ENCODE assay signal across 29 mouse cellular contexts in the genomic region with DNA sequence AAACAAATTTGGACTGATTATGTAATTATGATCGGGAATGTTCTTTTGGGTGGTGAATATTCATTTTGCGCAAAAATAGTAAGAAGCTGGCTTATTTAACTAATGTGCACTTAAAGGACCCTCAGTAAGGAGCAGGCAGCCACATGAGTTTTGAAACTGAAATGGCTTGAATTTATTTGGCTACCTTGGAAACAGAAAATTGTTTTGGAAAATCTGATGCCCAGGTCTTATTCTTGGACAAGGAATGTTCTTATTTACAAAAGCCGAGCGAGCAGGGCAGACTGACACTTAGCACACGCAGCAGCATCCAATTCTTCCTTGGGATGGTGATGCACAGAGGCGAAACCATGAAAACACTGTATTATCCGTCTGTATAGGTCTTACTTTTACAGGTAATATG. TPM values are rescaled to one million over a fixed set of nuclear protein-coding genes. Genes with fewer than 3 reads are reported as not detected.
DNase-seq lines count a peak whose midpoint lies in the region; ATAC-seq and TF ChIP-seq lines count a peak whose summit lies in the region.
"Had no signal": no experiment of that assay in that cellular context is flagged by ENCODE, and none has a peak within 500 bp of the region (broad histone marks: within the 10 kb centered on the region; RNA-seq: fewer than 3 reads in every experiment).

No protein-coding gene starts in this region.

- no peaks in the 10 kb centered on the region for H3K36me3 ChIP-seq in lung, postnatal 0 days (ENCODE audit: insufficient read depth, low read length)
- H3K36me3 ChIP-seq in embryonic facial prominence, embryonic 10.5 days (replicated peaks): no peaks in the 10 kb centered on the region
- H3K36me3 ChIP-seq in limb, embryonic 10.5 days: no peaks in the 10 kb centered on the region
- H3K36me3 ChIP-seq: embryonic facial prominence, embryonic 15.5 days; hindbrain, embryonic 12.5 days; limb, embryonic 12.5 days; liver, embryonic 15.5 days had no signal

- H3K27me3 ChIP-seq in lung, postnatal 0 days (replicated peaks; ENCODE audit: insufficient read depth, low read length): no peaks in the 10 kb centered on the region
- H3K27me3 ChIP-seq in embryonic facial prominence, embryonic 10.5 days (replicated peaks; ENCODE audit: low read depth, poor library complexity, severe bottlenecking): no peaks in the 10 kb centered on the region
- no peaks in the 10 kb centered on the region for H3K27me3 ChIP-seq in limb, embryonic 10.5 days (ENCODE audit: low read depth, poor library complexity, severe bottlenecking)
- H3K27me3 ChIP-seq: embryonic facial prominence, embryonic 15.5 days; forebrain, embryonic 13.5 days; hindbrain, embryonic 12.5 days; limb, embryonic 12.5 days; liver, embryonic 15.5 days had no signal

- no peak overlapping the region for H3K27ac ChIP-seq in lung, postnatal 0 days (ENCODE audit: low read length)
- no peak overlapping the region for H3K27ac ChIP-seq in embryonic facial prominence, embryonic 10.5 days (replicated peaks)
- no peak overlapping the region for H3K27ac ChIP-seq in limb, embryonic 10.5 days
- H3K27ac ChIP-seq: embryonic facial prominence, embryonic 15.5 days; forebrain, embryonic 13.5 days; hindbrain, embryonic 12.5 days; hindbrain, postnatal 0 days; kidney, postnatal 0 days; limb, embryonic 12.5 days; liver, embryonic 15.5 days; macrophage had no signal

- no peaks in the 10 kb centered on the region for H3K9me3 ChIP-seq in lung, postnatal 0 days (ENCODE audit: low read length)
- H3K9me3 ChIP-seq in embryonic facial prominence, embryonic 10.5 days: no peaks in the 10 kb centered on the region
- H3K9me3 ChIP-seq in limb, embryonic 10.5 days (replicated peaks): no peaks in the 10 kb centered on the region
- H3K9me3 ChIP-seq: embryonic facial prominence, embryonic 15.5 days; forebrain, embryonic 13.5 days; hindbrain, embryonic 12.5 days; limb, embryonic 12.5 days; liver, embryonic 15.5 days had no signal

- no peak overlapping the region for H3K9ac ChIP-seq in lung, postnatal 0 days (replicated peaks; ENCODE audit: low read depth)
- H3K9ac ChIP-seq: embryonic facial prominence, embryonic 15.5 days; forebrain, embryonic 13.5 days; hindbrain, embryonic 12.5 days; limb, embryonic 12.5 days; liver, embryonic 15.5 days had no signal

- WGBS in lung, postnatal 0 days: 61% methylated on average over 7 of the region's 7 CpGs
- 51% methylated on average over 7 of the region's 7 CpGs for WGBS in lung, adult 2 months
- WGBS in embryonic facial prominence, embryonic 10.5 days: 85% methylated on average over 7 of the region's 7 CpGs
- WGBS in limb, embryonic 10.5 days: 92% methylated on average over 7 of the region's 7 CpGs

- ATAC-seq in lung, postnatal 0 days: no peak
- ATAC-seq: CD4-positive, CD25-positive, alpha-beta regulatory T cell, adult 4 months; forebrain, embryonic 13.5 days; hindbrain, postnatal 0 days; intestine, embryonic 16.5 days had no signal

- no peak overlapping the region for H3K4me3 ChIP-seq in lung, postnatal 0 days (ENCODE audit: low read depth, low read length)
- H3K4me3 ChIP-seq in lung, adult 2 months (replicated peaks; ENCODE audit: extremely low read depth, low read depth, low read length): no peak overlapping the region
- no peak overlapping the region for H3K4me3 ChIP-seq in embryonic facial prominence, embryonic 10.5 days
- no peak overlapping the region for H3K4me3 ChIP-seq in limb, embryonic 10.5 days
- H3K4me3 ChIP-seq: embryonic facial prominence, embryonic 15.5 days; forebrain, embryonic 13.5 days; hindbrain, embryonic 12.5 days; limb, embryonic 12.5 days; liver, embryonic 15.5 days had no signal

- TF ChIP-seq CTCF in lung, postnatal 0 days (IDR thresholded peaks at IDR 0.05): no peak
- no peak for TF ChIP-seq CTCF in lung, adult 2 months (IDR thresholded peaks at IDR 0.05; ENCODE audit: insufficient read depth, low read length)

- no peak for TF ChIP-seq EP300 in lung, postnatal 0 days (IDR thresholded peaks at IDR 0.05)

- DNase-seq in heart, adult 11 months: peak; percentile 33
- DNase-seq in heart, postnatal 36 days: no peak
- peak; percentile 37 for DNase-seq in lung, postnatal 0 days (ENCODE audit: low spot score)
- DNase-seq in lung, adult 2 months: no peak
- peak; percentile 3 for DNase-seq in embryonic facial prominence, embryonic 10.5 days (ENCODE audit: low spot score)
- peak; percentile 15 for DNase-seq in limb, embryonic 10.5 days (ENCODE audit: low spot score)
- no peak for DNase-seq in kidney, postnatal 14 days
- DNase-seq: adrenal gland, postnatal 14 days; cerebellum, adult 11 months; cerebellum, adult 9-10 months; heart, postnatal 14 days; kidney, adult 8-10 months; midbrain, embryonic 14.5 days; right cerebral cortex, postnatal 14 days; spleen, adult 18-20 months; thymus, adult 18-20 months; thymus, postnatal 25 days had no signal

- H3K4me2 ChIP-seq in lung, postnatal 0 days (replicated peaks; ENCODE audit: low read depth, low read length): no peak overlapping the region
- H3K4me2 ChIP-seq: embryonic facial prominence, embryonic 15.5 days; forebrain, embryonic 13.5 days; hindbrain, embryonic 12.5 days; limb, embryonic 12.5 days; liver, embryonic 15.5 days had no signal

- intact Hi-C loops in heart, postnatal 36 days (cut with DNase I): no loop called here

- TF ChIP-seq POLR2A in lung, adult 2 months (IDR thresholded peaks at IDR 0.05; ENCODE audit: borderline replicate concordance, extremely low read depth, low read depth, low read length): no peak

- H3K4me1 ChIP-seq in lung, postnatal 0 days (ENCODE audit: insufficient read depth, low read depth, low read length): no peaks in the 10 kb centered on the region
- no peaks in the 10 kb centered on the region for H3K4me1 ChIP-seq in lung, adult 2 months (ENCODE audit: control insufficient read depth, insufficient read depth, low read length)
- H3K4me1 ChIP-seq in embryonic facial prominence, embryonic 10.5 days: peaks cover 11% of the 10 kb centered on the region
- H3K4me1 ChIP-seq in limb, embryonic 10.5 days: peaks cover 12% of the 10 kb centered on the region
- H3K4me1 ChIP-seq: forebrain, embryonic 13.5 days had no signal

RNA-seq across cellular contexts. Expression of a gene that starts 28.0 kb away (rescaled TPM):
- 1 to 10 TPM; 1.1 to 1.4 TPM for total RNA-seq in heart, postnatal 36 days (2021)
- 17.1 and 21.6 TPM in 2 replicates for polyA plus RNA-seq in lung, postnatal 0 days (2015; fragmentation: Nextera tagmentation; extraction: Ambion mirVana)
- 16.9 and 18.2 TPM in 2 replicates for polyA plus RNA-seq in lung, adult 2 months (2012; rRNA removed)
- polyA plus RNA-seq in embryonic facial prominence, embryonic 10.5 days (2016; fragmentation: Nextera tagmentation; extraction: Ambion mirVana): 0.92 and 1.5 TPM in 2 replicates
- polyA plus RNA-seq in limb, embryonic 10.5 days (2016; fragmentation: Nextera tagmentation; extraction: Ambion mirVana): 1.6 and 1.8 TPM in 2 replicates
- total RNA-seq: hindbrain, postnatal 0 days; liver, adult 2 months; monocyte, adult 5-6 weeks had no signal
- polyA plus RNA-seq: macrophage had no signal

Comparison
In these comparisons a context has a peak if more than half of its experiments do, and no peak if none do; other contexts are left out.
1. DNase-seq: peak in heart, adult 11 months (single experiment), lung, postnatal 0 days (single experiment), embryonic facial prominence, embryonic 10.5 days (single experiment) and limb, embryonic 10.5 days (single experiment); none in heart, postnatal 36 days (0 of 2), lung, adult 2 months (single experiment) and kidney, postnatal 14 days (single experiment).